Mouse (Mus musculus) embryonic facial prominence, embryonic 14.5 days (tissue): ENCODE data around the gene Fhl2. TPM values are rescaled to one million over a fixed set of nuclear protein-coding genes. Genes with fewer than 3 reads are reported as not detected.

ENCODE experiments used
- ATAC-seq: fragments of 200-750 bp; cut with Nextera tagmentation; 2 replicates; pipeline ENCODE4 v1.8.0; 2017; ENCODE audit warnings: low read depth, moderate number of reproducible peaks, moderate TSS enrichment
- DNase-seq: peaks from one replicate; pipeline ENCODE4 v3.0.0-alpha.2; 2015; ENCODE audit warnings: low spot score
- H3K27ac ChIP-seq: fragments of 300-500 bp; sonication (generic); replicated peaks from 2 replicates; pipeline ENCODE4 v1.5.1; 2014; ENCODE audit warnings: low read depth, mild to moderate bottlenecking, low read length, moderate library complexity
- H3K27me3 ChIP-seq: fragments of 300-500 bp; sonication (generic); replicated peaks from 2 replicates; pipeline ENCODE4 v1.6.1; 2014; ENCODE audit warnings: low read length; ENCODE audit not compliant: control insufficient read depth, insufficient read depth
- H3K36me3 ChIP-seq: fragments of 300-500 bp; sonication (generic); 2 replicates; pipeline ENCODE4 v1.6.1; 2014; ENCODE audit warnings: low read length, mixed read lengths; ENCODE audit not compliant: control insufficient read depth, insufficient read depth
- H3K4me1 ChIP-seq: fragments of 300-500 bp; sonication (generic); 2 replicates; pipeline ENCODE4 v1.6.1; 2014; ENCODE audit warnings: antibody characterized with exemption, low read length; ENCODE audit not compliant: control insufficient read depth, insufficient read depth
- H3K4me2 ChIP-seq: fragments of 300-500 bp; sonication (generic); 2 replicates; pipeline ENCODE4 v1.6.1; 2014; ENCODE audit warnings: low read depth, mild to moderate bottlenecking, low read length, moderate library complexity, mixed read lengths
- H3K4me3 ChIP-seq: fragments of 300-500 bp; sonication (generic); 2 replicates; pipeline ENCODE4 v1.5.1; 2014; ENCODE audit warnings: low read depth, mild to moderate bottlenecking, low read length
- H3K9ac ChIP-seq: fragments of 300-500 bp; sonication (generic); 2 replicates; pipeline ENCODE4 v1.6.1; 2014; ENCODE audit warnings: low read depth, mild to moderate bottlenecking, low read length, moderate library complexity, mixed read lengths
- H3K9me3 ChIP-seq: fragments of 300-500 bp; sonication (generic); 2 replicates; pipeline ENCODE4 v1.6.1; 2016; ENCODE audit warnings: low read length; ENCODE audit not compliant: control insufficient read depth
- WGBS: fragments of 180-500 bp; shearing (Covaris S2); extraction: QIAGEN DNeasy Blood & Tissue Kit; methylation state at CpG from one replicate; pipeline ENCODE4 v1.1.7; 2014; 5-methylcytosine and 5-hydroxymethylcytosine counted together
- polyA plus RNA-seq: library from polyadenylated mRNA; unstranded; fragments of >200 nt; fragmentation: Nextera tagmentation; extraction: Ambion mirVana; gene quantifications from 2 replicates; pipeline ENCODE4 v1.2.1, GENCODE M21; 2014

Gene Fhl2
- polyA plus RNA-seq, 1 experiment from 2014 or later: 29.7 TPM

GRCm38 (mm10) chr1:43153538-43153937, 43.2 kb downstream of the Fhl2 start:
- Histone ChIP-seq H3K27me3 (no peaks in the 10 kb centered on the region), H3K4me1 (0 out of 2 replicates have a peak, but pooled peaks cover 4% of the 10 kb centered on the region), H3K36me3 (no peaks in the 10 kb centered on the region), H3K27ac (no peak overlapping the region), H3K9me3 (no peaks in the 10 kb centered on the region), H3K4me2 (no peak overlapping the region), H3K4me3 (no peak overlapping the region), H3K9ac (no peak overlapping the region)
- ATAC-seq (no peak), DNase-seq (no peak)
- 76% methylated on average over 5 of the region's 5 CpGs for WGBS

- no peak overlapping the region for H3K4me3 ChIP-seq
- no peak overlapping the region for H3K4me2 ChIP-seq
- 86% methylated on average over 4 of the region's 4 CpGs for WGBS
- H3K9ac ChIP-seq: no peak overlapping the region
- H3K4me1 ChIP-seq: 0 out of 2 replicates have a peak, but pooled peaks cover 4% of the 10 kb centered on the region
- no peak overlapping the region for H3K27ac ChIP-seq
- no peaks in the 10 kb centered on the region for H3K9me3 ChIP-seq
- DNase-seq (no peak), ATAC-seq (no peak)
- H3K27me3 ChIP-seq: no peaks in the 10 kb centered on the region
- no peaks in the 10 kb centered on the region for H3K36me3 ChIP-seq
These were observed 44.2 kb downstream of the Fhl2 start for GRCm38 (mm10) chr1:43152626-43153025.

- Histone ChIP-seq H3K36me3 (no peaks in the 10 kb centered on the region), H3K27me3 (no peaks in the 10 kb centered on the region), H3K9me3 (no peaks in the 10 kb centered on the region), H3K9ac (no peak overlapping the region), H3K27ac (no peak overlapping the region), H3K4me3 (no peak overlapping the region), H3K4me2 (no peak overlapping the region), H3K4me1 (0 out of 2 replicates have a peak, but pooled peaks cover 4% of the 10 kb centered on the region)
- DNase-seq (no peak), ATAC-seq (no peak)
- WGBS: 72% methylated on average over 3 of the region's 3 CpGs
These were observed 46.6 kb downstream of the Fhl2 start for GRCm38 (mm10) chr1:43150225-43150624.

GRCm38 (mm10) chr1:43147474-43147873, 49.3 kb downstream of the Fhl2 start:
- H3K9ac ChIP-seq: no peak overlapping the region
- H3K4me2 ChIP-seq: no peak overlapping the region
- H3K27me3 ChIP-seq: no peaks in the 10 kb centered on the region
- no peak overlapping the region for H3K4me3 ChIP-seq
- H3K9me3 ChIP-seq: no peaks in the 10 kb centered on the region
- DNase-seq: no peak
- no peaks in the 10 kb centered on the region for H3K36me3 ChIP-seq
- 52% methylated on average over 2 of the region's 2 CpGs for WGBS
- H3K4me1 ChIP-seq: no peaks in the 10 kb centered on the region
- no peak overlapping the region for H3K27ac ChIP-seq
- no peak for ATAC-seq

- WGBS: 70% methylated on average over 6 of the region's 6 CpGs
- Histone ChIP-seq H3K9me3 (no peaks in the 10 kb centered on the region), H3K9ac (no peak overlapping the region), H3K4me3 (no peak overlapping the region), H3K4me1 (no peaks in the 10 kb centered on the region), H3K27me3 (no peaks in the 10 kb centered on the region), H3K27ac (no peak overlapping the region), H3K4me2 (no peak overlapping the region), H3K36me3 (no peaks in the 10 kb centered on the region; the same call in 1 of the 2 replicates)
- ATAC-seq: no peak
- no peak for DNase-seq
These were observed 51.4 kb downstream of the Fhl2 start for GRCm38 (mm10) chr1:43145388-43145787.

- 84% methylated on average over 8 of the region's 8 CpGs for WGBS
- no peak overlapping the region for H3K4me3 ChIP-seq
- no peak overlapping the region for H3K27ac ChIP-seq
- H3K4me1 ChIP-seq: no peaks in the 10 kb centered on the region
- H3K27me3 ChIP-seq: no peaks in the 10 kb centered on the region
- DNase-seq: no peak
- no peak overlapping the region for H3K9ac ChIP-seq
- no peaks in the 10 kb centered on the region; the same call in 1 of the 2 replicates for H3K36me3 ChIP-seq
- no peak for ATAC-seq
- no peak overlapping the region for H3K4me2 ChIP-seq
- no peaks in the 10 kb centered on the region for H3K9me3 ChIP-seq
These were observed 52.4 kb downstream of the Fhl2 start for GRCm38 (mm10) chr1:43144338-43144906.

- Histone ChIP-seq H3K9ac (no peak overlapping the region), H3K4me1 (no peaks in the 10 kb centered on the region), H3K27me3 (no peaks in the 10 kb centered on the region), H3K4me3 (no peak overlapping the region), H3K36me3 (no peaks in the 10 kb centered on the region; the same call in 1 of the 2 replicates), H3K4me2 (no peak overlapping the region), H3K9me3 (no peaks in the 10 kb centered on the region), H3K27ac (no peak overlapping the region)
- ATAC-seq (no peak), DNase-seq (no peak)
- 82% methylated on average over 4 of the region's 4 CpGs for WGBS
These were observed 53.0 kb downstream of the Fhl2 start for GRCm38 (mm10) chr1:43143791-43144190.

GRCm38 (mm10) chr1:43143284-43143683, 53.5 kb downstream of the Fhl2 start:
- H3K9me3 ChIP-seq: no peaks in the 10 kb centered on the region
- no peaks in the 10 kb centered on the region for H3K4me1 ChIP-seq
- H3K27me3 ChIP-seq: no peaks in the 10 kb centered on the region
- H3K4me2 ChIP-seq: no peak overlapping the region
- H3K27ac ChIP-seq: no peak overlapping the region
- DNase-seq (peak; percentile 35), ATAC-seq (no peak)
- no peaks in the 10 kb centered on the region; the same call in 1 of the 2 replicates for H3K36me3 ChIP-seq
- H3K9ac ChIP-seq: no peak overlapping the region
- 70% methylated on average over 4 of the region's 4 CpGs for WGBS
- H3K4me3 ChIP-seq: no peak overlapping the region

GRCm38 (mm10) chr1:43142849-43143248, 53.9 kb downstream of the Fhl2 start:
- no peaks in the 10 kb centered on the region for H3K27me3 ChIP-seq
- no peaks in the 10 kb centered on the region for H3K4me1 ChIP-seq
- no peak overlapping the region for H3K4me3 ChIP-seq
- no peak for ATAC-seq
- H3K27ac ChIP-seq: no peak overlapping the region
- no peaks in the 10 kb centered on the region; the same call in 1 of the 2 replicates for H3K36me3 ChIP-seq
- WGBS: 70% methylated on average over 6 of the region's 6 CpGs
- H3K9ac ChIP-seq: no peak overlapping the region
- no peaks in the 10 kb centered on the region for H3K9me3 ChIP-seq
- H3K4me2 ChIP-seq: no peak overlapping the region
- DNase-seq: no peak
